Mouse (Mus musculus) gastrocnemius, postnatal 25 days (tissue): ENCODE measurements around the gene Aak1. TPM values are rescaled to one million over a fixed set of nuclear protein-coding genes. Genes with fewer than 3 reads are reported as not detected.
A peak's percentile ranks its signal among the peaks of the same experiment; 100 is the strongest.
"Not testable (repeated sequence)": the region's sequence is repeated elsewhere in the genome, so short reads cannot be mapped to it uniquely, and the experiment has no call there.

Source experiments
- DNase-seq: peaks from one replicate; pipeline ENCODE4 v3.0.0; 2022
- total RNA-seq, 2 experiments: library from RNA; stranded (reverse); gene quantifications; 1 replicate in 1 of 2; 2 replicates in 1 of 2; pipeline ENCODE4 v1.2.3; 2021

Aak1 gene
- total RNA-seq, 2 experiments from 2014 or later = 33.1 to 33.3 TPM

DNA sequence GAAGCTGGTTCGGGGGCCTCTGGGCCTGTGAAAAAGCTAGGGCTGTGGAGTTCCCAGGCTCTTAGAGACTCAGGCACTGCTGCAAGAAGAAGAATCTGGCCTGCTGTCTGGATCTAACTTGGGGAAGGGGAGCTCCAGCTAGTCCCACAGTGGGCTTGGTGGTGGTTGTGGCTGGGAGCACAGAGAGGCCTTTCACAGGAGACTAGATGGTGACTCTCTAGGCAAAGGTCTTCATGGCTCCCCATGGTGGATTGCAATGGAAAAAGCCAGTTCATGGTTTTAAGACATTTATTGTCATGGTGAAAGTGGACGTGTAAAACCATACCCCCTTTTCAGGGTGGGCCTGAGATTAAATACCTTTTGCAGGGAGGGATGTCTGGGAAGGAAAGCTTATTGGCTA is 10.2 kb upstream of the Aak1 start:
- DNase-seq = no peak

DNA sequence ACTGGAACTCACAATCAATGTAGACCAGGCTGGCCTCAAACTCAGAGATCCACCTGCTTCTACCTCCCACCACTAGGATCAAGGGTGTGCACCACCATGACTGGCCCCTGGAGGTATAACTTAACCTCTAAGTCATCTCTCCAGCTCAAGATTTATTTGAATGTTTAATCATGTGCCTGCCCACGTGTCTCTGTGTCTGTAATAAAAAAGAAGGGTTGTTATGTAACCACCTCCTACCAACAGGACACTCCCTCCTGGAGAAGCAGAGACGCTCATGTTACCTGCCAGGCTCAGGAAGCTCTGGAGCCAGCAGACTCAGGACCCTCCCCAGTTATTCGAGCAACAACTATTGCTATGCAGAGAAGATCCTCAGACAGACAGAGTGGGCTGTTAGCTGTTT is 7.4 kb upstream of the Aak1 start:
- no peak for DNase-seq

DNA sequence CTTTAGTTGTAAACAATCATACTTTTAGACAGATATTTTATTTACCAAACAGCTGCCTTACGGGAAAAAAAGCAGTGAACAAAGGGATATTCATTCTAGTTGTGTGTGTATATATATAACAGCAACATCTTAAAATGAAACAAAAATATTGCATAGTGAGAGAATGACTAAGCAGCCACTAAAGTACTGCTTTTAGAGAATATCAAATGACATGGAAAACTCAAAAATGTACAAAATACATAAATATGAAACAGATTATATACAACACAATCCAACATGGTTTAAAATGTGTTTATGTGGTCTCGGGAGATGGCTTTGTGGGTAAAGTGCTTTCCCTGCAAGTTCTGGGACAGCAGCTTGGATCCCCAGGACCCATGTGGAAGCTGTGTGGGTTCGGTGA is 5.7 kb upstream of the Aak1 start:
- no peak for DNase-seq

- DNase-seq = no peak
Observed at GRCm38 (mm10) chr6:86846467-86846866, 2.9 kb upstream of the Aak1 start.

GRCm38 (mm10) chr6:86847816-86848215 is 1.5 kb upstream of the Aak1 start:
- DNase-seq = no peak

DNA sequence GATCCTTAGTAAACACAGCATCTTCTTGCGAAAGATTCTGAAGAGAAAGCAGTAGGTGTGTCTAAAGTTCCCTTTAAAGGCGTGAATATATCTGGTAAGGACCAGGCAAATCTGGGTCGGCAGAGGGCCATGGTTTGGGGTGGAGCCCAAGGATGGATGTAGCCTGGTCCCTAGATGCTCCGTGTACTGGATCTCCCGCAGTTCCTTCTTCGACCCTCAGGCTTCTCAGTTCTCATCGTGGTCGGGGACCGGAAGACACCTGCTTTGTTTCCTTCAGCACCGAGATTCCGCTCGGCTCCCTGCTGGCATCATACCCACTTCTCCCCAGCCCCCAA is 770 bp upstream of the Aak1 start:
- no peak for DNase-seq

GRCm38 (mm10) chr6:86849692-86850445 is 552 bp downstream of the Aak1 start:
- no peak for DNase-seq

DNA sequence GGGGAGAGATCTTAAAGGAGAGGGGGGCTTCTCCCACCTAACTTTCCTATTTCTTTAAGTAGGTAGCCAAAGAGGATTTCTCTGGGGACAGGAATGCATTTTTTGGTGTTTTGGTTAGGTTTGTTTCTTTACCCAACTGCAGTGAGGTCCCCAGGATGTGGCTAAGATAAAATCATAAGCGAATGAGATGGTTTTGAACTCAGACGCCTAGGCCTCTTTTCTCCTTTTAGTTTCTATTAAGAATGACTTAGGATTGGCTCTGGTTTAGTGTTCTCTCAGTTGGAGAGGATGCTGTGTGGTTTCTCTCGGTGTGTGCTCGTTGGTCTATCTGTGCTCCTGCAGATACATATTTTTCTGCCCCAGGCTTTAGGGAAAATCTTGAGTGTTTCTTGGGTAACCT is 1.3 kb downstream of the Aak1 start:
- no peak for DNase-seq

DNA sequence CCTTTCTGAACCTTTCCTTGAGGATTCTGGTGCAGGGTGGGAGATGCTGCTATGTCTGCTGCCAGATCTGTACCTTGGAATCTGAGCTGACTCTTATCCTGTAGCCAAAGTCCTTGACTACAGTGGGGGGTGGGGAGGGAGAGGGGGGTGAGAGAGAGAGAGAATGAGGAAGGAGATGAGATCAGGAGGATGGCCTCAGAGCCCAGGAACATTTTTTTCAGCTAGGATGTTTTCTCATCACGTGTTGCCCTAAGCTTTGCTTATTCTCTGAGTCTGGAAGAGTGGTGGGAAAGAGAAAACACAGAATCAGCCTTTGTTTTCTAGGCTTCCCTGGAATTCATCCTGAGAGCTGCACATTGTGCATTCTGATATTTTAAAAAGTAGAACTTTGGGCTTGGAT is 2.2 kb downstream of the Aak1 start:
- no peak for DNase-seq

DNA sequence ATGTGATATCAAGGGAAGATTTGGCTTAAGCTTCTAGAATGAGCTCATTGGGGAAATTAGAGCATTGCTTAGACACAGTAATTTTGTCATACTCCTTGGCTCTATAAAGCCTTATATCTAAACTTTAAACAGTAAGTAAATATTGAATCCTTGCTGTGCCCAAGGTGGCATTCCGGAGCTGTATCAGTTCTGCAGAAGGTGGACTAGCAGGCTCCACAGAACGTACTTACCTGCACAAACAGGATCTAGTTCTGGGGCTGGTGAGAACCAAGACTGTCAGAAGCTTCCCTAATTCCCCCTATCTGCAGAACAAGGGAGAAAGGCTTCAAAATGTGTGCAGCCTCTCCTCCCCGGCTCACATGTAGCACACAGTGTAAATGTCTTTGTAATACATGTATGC is 4.6 kb downstream of the Aak1 start:
- no peak for DNase-seq

GRCm38 (mm10) chr6:86854941-86855340 is 5.6 kb downstream of the Aak1 start:
- DNase-seq = no peak

DNA sequence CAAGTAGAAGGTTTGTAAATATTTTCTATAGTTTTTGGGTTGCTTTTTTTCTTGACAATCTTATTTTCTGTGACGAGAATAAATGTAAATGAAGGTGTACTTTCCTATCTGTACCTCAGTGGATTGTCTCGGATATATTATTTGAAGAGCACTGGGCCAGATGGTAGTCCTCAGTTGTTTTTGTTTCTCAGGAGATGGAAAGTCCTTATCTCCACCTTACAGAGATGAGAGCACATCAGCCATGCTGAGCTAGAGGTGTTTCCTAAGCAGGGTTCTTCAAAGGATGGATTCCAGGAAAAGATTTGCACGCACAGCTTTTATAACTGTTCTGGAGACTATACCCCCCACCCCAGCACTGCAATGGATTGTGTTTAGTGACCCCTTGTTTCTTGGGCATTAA is 9.3 kb downstream of the Aak1 start:
- DNase-seq = no peak

- no peak for DNase-seq
Observed at GRCm38 (mm10) chr6:86860732-86861463, 11.6 kb downstream of the Aak1 start.

GRCm38 (mm10) chr6:86864358-86864757 is 15.0 kb downstream of the Aak1 start:
- DNase-seq = no peak

DNA sequence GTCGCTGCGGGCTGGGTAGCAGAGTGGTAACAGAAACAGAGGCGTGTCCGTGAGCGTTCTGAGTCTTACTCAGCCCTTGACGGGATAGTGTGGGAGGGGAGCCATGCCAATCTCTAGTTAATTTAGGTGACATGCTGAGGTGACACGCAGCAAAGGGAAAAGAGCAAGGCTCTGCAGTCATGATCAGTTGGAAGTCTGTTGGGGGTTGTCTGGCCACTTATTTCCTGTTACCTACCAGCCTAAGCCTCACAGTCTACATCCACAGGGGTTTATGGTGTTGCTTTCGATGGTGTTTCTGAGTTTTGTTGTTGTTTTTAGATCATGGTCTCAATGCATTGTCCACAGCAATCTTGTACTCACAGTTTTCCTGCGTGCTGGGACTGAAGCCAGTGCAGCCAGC is 21.0 kb downstream of the Aak1 start:
- DNase-seq = no peak

DNA sequence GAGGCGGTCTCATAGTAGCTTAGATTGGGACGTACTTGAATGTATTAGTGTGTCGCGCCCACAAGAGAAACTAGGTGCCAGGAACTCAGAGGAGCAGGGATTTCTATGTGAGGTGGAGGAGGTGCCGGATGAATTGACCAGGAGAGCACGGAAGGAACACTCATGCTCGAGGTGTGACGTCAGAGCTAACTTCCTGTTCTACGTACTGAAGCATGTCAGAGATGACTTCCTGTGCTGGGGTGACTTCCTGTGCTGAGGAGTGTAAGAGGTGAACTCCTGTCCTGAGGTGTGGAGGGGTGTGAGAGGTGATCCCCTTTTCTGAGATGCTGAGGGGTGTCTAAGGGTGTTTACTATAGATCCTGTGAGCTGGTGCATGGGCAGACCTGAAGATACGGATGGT is 22.5 kb downstream of the Aak1 start:
- DNase-seq = no peak

GRCm38 (mm10) chr6:86874711-86875375 is 25.5 kb downstream of the Aak1 start:
- DNase-seq = no peak

GRCm38 (mm10) chr6:86876451-86876850 is 27.1 kb downstream of the Aak1 start:
- no peak for DNase-seq

DNA sequence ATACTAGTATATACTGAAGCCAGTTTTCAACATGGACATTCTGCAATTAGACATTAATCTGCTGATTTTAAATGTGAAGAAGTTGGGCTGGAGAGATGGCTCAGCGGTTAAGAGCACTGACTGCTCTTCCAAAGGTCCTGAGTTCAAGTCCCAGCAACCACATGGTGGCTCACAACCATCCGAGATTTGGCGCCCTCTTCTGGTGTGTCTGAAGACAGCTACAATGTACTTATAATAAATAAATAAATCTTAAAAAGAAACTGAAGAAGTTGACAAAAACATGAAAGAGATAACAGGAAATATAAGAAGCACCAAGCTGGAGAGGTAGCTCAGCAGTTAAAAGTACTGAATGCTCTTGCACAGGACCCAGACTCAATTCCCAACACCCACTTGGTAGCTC is 29.3 kb downstream of the Aak1 start:
- DNase-seq = not testable (repeated sequence)

GRCm38 (mm10) chr6:86879314-86879713 is 30.0 kb downstream of the Aak1 start:
- DNase-seq = no peak

GRCm38 (mm10) chr6:86884230-86884629 is 34.9 kb downstream of the Aak1 start:
- DNase-seq = no peak

GRCm38 (mm10) chr6:86884746-86885145 is 35.4 kb downstream of the Aak1 start:
- no peak for DNase-seq

- peak; percentile 46 for DNase-seq
Observed at GRCm38 (mm10) chr6:86885816-86886529, 36.7 kb downstream of the Aak1 start.
